Mouse (Mus musculus): Measurements from ENCODE around the gene Cpn1. TPM values are rescaled to one million over a fixed set of nuclear protein-coding genes. Genes with fewer than 3 reads are reported as not detected.

The Cpn1 gene
- under 1 TPM in 1 of 2 experiments, not detected in 1; 0.26 TPM for total RNA-seq (2021)
- long read RNA-seq, experiment 1, result 0 reads
- long read RNA-seq, experiment 2, partial matches to known transcripts, result 0 of 1 reads
- long read RNA-seq, experiment 2, other reads (novel, unspliced or antisense), result 1 of 1 reads

DNA sequence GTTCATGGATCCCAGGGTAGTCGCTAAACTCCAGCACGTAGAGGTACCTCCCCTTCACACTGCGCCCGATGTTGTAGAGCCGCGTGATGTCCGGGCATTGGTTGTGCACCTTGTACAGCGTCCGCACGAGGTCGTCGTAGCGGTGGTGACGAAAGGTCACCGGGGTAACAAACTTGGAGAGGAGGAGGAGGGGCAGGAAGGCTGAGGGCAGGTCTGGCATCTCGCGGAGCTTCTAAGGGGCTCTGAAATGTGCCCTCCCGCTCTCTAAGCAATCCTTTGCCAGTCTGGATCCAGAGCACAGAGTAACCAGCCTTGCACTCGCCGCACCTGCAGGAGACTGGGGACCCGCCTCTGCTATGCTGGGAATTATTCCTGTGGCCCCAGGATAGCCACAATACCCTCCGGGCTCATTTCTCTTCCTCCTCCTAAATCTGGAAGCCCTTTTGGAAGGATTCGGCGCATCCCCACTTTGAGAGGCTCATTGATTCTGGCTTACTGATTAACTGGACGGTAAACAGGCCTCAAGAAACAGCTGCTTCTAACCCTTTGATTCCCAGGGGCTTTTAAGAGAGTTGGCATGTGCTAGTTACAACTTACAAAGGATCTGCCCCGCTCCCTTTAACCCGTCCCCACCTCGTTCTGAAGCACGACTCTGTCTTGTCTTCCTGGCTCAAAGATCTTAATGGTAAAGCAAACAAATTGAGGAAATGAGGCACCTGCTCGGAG lies at the start of gene Cpn1:
TSS of gene Cpn1 (minus strand) at position 488 of the 726 bp plus-strand sequence.
- DNase-seq, result peak in 1 of 2 experiments; percentile 19

- DNase-seq, result no peak
Observed at GRCm38 (mm10) chr19:44033396-44033795, 47.0 kb upstream of the Cpn1 start.

- DNase-seq, result no peak
Observed at GRCm38 (mm10) chr19:44032046-44032744, 45.8 kb upstream of the Cpn1 start.

DNA sequence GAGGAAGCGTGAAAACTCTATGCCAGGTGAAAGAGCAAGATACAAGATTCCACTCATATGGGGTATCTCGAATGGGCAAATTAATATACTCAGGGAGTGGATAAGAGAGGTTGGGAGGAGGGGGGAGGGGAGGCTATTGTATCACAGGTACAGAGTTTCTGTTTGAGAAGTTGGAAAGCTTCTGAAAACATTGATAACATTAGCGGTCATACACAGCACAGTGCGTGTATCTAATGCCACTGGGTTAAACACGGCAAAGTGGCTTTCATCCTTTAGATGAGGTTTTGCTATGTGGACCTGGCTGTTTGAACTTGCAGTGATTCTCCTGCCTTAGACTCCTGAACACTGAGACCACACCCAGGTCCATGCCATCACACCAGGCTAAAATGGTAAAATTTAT lies 43.7 kb upstream of the Cpn1 start:
- DNase-seq, result no peak

DNA sequence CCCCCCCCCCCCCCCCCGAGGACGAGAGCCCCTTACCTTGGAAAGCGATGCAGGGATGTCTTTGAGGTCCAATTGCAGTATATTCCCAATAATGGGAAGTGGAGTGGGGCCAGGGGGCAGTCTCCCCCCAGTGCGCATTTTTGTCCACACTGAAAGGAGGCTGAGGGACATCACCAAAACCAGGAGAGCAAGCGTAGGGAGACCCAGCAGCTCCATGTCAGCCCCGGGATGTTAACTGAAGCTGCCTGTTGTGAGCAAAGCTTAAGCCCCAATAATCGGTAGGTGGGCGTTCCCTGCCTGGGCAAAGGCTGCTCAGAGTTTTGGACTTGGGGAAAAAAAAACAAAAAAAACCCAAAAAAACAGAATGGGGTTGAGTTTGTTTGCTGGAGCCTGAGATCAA lies 42.6 kb upstream of the Cpn1 start, which contains the start of gene Cyp2c23:
TSS of gene Cyp2c23 (minus strand) at position 237 of the 400 bp plus-strand sequence.
- no peak for DNase-seq

GRCm38 (mm10) chr19:44026956-44027530 lies 40.7 kb upstream of the Cpn1 start:
- DNase-seq, result no peak

DNA sequence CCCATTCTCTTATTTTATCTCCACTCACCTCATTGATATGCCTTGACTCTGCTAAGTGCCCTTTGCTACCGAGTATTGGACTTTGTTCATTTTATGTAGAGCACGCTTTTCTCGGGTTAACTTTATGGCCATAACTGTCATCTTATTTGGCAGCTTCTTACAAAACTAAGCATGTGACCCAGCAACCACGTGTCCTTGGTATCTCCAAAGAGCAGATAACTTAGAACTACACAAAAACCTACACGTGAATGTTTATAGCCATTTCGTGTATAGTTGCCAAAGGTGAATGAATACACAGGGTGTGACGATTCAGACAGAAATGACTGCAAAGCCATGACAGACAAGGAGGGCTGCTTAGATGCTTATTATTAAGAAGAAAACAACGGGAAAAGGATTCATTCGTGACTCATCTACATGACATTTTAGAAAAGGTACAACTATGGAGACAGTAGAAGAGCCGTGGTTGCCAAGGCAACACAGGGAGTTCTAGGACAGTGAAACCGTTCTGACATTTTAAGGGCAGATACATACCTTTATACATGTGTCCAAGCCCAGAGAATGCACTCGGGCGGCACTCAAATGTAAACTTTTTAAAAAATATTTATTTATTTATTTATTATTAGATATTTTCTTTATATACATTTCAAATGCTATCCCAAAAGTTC lies 38.7 kb upstream of the Cpn1 start:
- peak; percentile 47 to 52 for DNase-seq

DNA sequence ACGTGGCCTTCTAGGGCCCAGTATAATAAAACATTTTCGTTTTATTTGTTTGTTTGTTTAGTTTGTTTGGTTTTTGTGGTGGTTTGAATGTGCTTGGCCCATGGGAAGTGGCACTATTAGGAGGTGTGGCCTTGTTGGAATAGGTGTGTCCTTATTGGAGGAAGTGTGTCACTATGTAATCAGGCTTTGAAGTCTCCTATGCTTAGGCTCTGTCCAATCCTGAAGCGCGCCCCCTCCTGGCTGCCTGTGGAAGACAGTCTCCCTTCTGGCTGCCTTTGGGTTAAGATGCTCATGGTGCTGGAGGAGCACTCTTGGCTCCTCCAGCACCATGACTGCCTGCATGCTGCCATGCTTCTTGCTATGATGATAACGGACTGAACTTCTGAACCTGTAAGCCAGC lies 36.7 kb upstream of the Cpn1 start:
- DNase-seq, result no peak

DNA sequence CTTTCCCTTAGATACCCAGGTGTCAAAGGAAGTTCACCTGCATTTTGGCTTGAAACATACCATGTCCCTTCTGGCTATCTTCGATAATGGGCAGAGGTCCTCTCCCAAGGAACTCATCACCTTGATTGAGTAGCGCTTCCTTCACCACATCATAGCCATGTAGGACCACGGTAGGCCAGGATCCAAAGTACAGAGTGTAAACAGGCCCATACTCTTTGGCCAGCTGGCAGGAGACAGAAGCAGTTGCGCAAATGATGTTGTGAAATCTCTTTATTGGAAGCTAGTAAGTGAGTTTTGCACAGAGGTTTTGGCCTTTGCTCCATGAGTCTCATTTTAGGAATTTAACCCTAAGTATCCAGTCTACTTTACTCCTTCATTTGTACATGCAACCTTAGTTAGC lies 35.1 kb upstream of the Cpn1 start:
- peak; percentile 61 to 62 for DNase-seq

- no peak for DNase-seq
Observed at GRCm38 (mm10) chr19:44019739-44020138, 33.4 kb upstream of the Cpn1 start.

DNA sequence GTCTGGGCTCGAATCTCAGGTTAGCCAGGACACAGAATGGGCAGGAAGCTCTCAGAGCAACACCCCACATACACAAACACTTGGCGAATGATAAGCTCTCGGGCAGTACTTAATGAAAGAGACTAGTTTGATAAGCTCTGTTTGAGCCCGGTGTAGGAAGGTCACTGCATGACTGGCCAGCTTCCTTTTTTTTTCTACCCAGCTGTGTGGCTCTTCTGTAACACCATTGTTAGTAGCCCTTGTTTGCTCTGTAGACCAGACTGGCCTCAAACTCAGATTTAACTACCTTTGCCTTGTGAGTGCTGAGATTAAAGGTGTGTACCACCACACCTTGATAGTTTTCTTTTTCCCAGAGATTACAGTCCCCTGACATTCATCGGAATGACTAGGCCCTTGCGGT lies 27.5 kb upstream of the Cpn1 start:
- DNase-seq, result no peak

DNA sequence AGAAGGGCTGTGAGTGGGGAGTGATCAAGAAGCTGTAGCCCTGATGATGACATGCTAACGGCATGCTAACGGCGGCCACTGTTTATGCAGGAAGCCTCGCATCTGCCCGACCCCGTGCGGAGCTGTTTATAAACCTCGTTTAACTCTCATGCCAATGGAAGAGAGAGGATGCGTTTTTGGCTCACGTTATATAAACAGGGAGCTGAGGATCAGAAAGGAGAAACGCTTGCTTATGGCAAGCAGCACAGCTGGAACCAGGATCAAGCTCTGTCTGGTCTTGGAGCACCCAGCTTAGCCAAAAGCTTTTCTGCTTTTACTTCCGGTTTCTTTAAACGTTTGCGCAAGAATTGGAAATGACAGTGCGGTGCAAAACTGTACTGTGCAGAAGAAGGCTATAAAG lies 22.4 kb upstream of the Cpn1 start:
- no peak for DNase-seq

- DNase-seq, result no peak
Observed at GRCm38 (mm10) chr19:44007186-44007585, 20.8 kb upstream of the Cpn1 start.

GRCm38 (mm10) chr19:44005025-44005424 lies 18.7 kb upstream of the Cpn1 start:
- no peak for DNase-seq

DNA sequence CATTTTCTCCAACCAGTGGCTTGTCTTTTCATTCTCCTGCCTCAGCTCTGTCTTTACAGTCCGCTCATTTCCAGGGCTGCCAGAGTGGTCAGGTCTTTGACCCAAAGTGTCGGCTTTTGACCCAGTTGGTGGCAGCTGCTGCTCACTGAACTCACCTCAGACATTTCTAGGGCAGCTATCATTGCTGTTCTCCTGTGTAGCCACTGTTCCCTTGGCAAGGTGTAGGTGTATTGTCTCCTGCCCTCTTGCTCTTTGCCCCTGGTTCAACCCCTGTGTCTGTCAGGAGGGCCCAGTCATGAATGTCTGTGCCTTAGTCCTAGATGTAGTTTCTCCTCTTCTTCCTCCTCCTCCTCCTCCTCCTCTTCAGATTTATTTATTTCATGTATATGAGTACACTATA lies 17.9 kb upstream of the Cpn1 start:
- DNase-seq, result no peak

GRCm38 (mm10) chr19:44000720-44001119 lies 14.4 kb upstream of the Cpn1 start:
- DNase-seq, result no peak

GRCm38 (mm10) chr19:44000061-44000460 lies 13.7 kb upstream of the Cpn1 start:
- DNase-seq, result no peak

- DNase-seq, result no peak
Observed at GRCm38 (mm10) chr19:43998802-43999527, 12.6 kb upstream of the Cpn1 start.

GRCm38 (mm10) chr19:43998101-43998500 lies 11.7 kb upstream of the Cpn1 start:
- DNase-seq, result no peak

- DNase-seq, result no peak
Observed at GRCm38 (mm10) chr19:43995427-43995826, 9.1 kb upstream of the Cpn1 start.

DNA sequence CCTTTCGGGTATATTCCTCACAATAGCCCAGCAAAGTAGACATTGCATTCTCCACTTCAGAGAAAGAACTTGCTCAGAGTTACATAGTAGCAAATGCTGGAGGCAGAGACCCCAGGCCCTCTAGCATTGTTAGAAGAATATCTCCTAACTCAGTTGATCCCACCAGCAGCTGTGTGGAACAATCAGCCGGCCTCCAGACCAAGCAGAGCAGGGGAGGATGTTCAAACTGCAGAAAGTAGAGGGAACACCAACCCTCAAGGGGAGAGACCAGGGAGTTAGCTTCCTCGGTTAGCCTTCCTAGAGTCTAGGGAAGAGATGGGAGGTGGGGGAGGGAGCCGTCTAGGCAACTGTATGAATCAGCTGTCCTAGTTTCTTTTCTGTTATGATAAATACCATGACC lies 6.1 kb upstream of the Cpn1 start:
- DNase-seq, result peak; percentile 13 to 35

DNA sequence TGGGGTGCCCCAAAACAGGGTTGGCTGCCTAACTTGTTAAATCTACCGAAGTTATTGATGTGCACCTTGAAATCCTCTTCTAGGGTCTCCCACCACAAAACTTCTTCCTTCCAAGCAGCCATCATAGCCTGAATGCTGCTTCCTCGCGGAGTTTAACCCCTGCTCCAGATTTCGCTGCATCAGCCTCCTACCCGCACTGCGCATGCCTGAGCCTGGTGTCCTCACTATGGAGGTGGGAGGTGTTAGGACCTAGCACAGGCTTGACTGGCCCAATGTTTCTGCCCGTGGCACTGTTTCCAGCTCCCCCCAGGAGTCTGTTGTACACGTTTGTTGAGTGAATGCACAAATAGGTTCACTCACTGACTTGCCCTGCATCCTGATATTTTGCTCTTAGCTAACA lies 4.0 kb upstream of the Cpn1 start:
- DNase-seq, result no peak
